Mouse (Mus musculus) urinary bladder, postnatal 14 days (tissue): ENCODE measurements around the gene Samd4.
A peak's percentile ranks its signal among the peaks of the same experiment; 100 is the strongest.
"Not testable (repeated sequence)": the region's sequence is repeated elsewhere in the genome, so short reads cannot be mapped to it uniquely, and the experiment has no call there.

Experiments
- DNase-seq: peaks from one replicate; pipeline ENCODE4 v3.0.0; 2021; ENCODE audit warnings: low spot score

Samd4 gene

GRCm38 (mm10) chr14:47107461-47107860 is 224.8 kb downstream of the Samd4 start:
- no peak for DNase-seq

GRCm38 (mm10) chr14:47110391-47110790 is 227.7 kb downstream of the Samd4 start:
- DNase-seq, result not testable (repeated sequence)

- DNase-seq, result no peak
Measured at GRCm38 (mm10) chr14:47111341-47111740, 228.7 kb downstream of the Samd4 start.

- no peak for DNase-seq
Measured at GRCm38 (mm10) chr14:47115154-47115553, 232.5 kb downstream of the Samd4 start.

- DNase-seq, result no peak
Measured at GRCm38 (mm10) chr14:47116062-47116762, 233.6 kb downstream of the Samd4 start.

GRCm38 (mm10) chr14:47117522-47117921 is 234.9 kb downstream of the Samd4 start:
- no peak for DNase-seq

- DNase-seq, result no peak
Measured at GRCm38 (mm10) chr14:47127987-47128386, 245.3 kb downstream of the Samd4 start.

GRCm38 (mm10) chr14:47133948-47134347 is 251.3 kb downstream of the Samd4 start:
- peak; percentile 17 for DNase-seq

- no peak for DNase-seq
Measured at GRCm38 (mm10) chr14:47136637-47137036, 254.0 kb downstream of the Samd4 start.

GRCm38 (mm10) chr14:47138853-47139252 is 256.2 kb downstream of the Samd4 start:
- no peak for DNase-seq

- DNase-seq, result no peak
Measured at GRCm38 (mm10) chr14:47144326-47144725, 261.7 kb downstream of the Samd4 start.

GRCm38 (mm10) chr14:47151306-47151705 is 268.7 kb downstream of the Samd4 start:
- DNase-seq, result no peak

- no peak for DNase-seq
Measured at GRCm38 (mm10) chr14:47154303-47154702, 271.6 kb downstream of the Samd4 start.
